Mouse (Mus musculus) midbrain, embryonic 15.5 days (tissue): Measurements from ENCODE around the gene Ush1g. TPM values are rescaled to one million over a fixed set of nuclear protein-coding genes. Genes with fewer than 3 reads are reported as not detected.
A peak's percentile ranks its signal among the peaks of the same experiment; 100 is the strongest.

Experiments
- ATAC-seq: fragments of 200-750 bp; cut with Nextera tagmentation; replicated peaks from 2 replicates; pipeline ENCODE4 v1.8.0; 2017; ENCODE audit warnings: moderate TSS enrichment
- H3K27ac ChIP-seq: fragments of 300-500 bp; sonication (generic); 2 replicates; pipeline ENCODE4 v1.5.1; 2015; ENCODE audit warnings: mild to moderate bottlenecking, inconsistent platforms
- H3K27me3 ChIP-seq: fragments of 300-500 bp; sonication (generic); replicated peaks from 2 replicates; pipeline ENCODE4 v1.6.1; 2015; ENCODE audit warnings: inconsistent platforms
- H3K36me3 ChIP-seq: fragments of 300-500 bp; sonication (generic); replicated peaks from 2 replicates; pipeline ENCODE4 v1.6.1; 2015; ENCODE audit warnings: inconsistent platforms
- H3K4me1 ChIP-seq: fragments of 300-500 bp; sonication (generic); 2 replicates; pipeline ENCODE4 v1.6.1; 2015; ENCODE audit warnings: inconsistent platforms
- H3K4me2 ChIP-seq: fragments of 300-500 bp; sonication (generic); 2 replicates; pipeline ENCODE4 v1.6.1; 2015; ENCODE audit warnings: inconsistent platforms, mild to moderate bottlenecking, moderate library complexity
- H3K4me3 ChIP-seq: fragments of 300-500 bp; sonication (generic); 2 replicates; pipeline ENCODE4 v1.5.1; 2015; ENCODE audit warnings: mild to moderate bottlenecking, inconsistent platforms
- H3K9ac ChIP-seq: fragments of 300-500 bp; sonication (generic); 2 replicates; pipeline ENCODE4 v1.6.1; 2015; ENCODE audit warnings: mild to moderate bottlenecking, inconsistent platforms
- H3K9me3 ChIP-seq: fragments of 300-500 bp; sonication (generic); 2 replicates; pipeline ENCODE4 v1.6.1; 2016; ENCODE audit warnings: inconsistent platforms
- WGBS: fragments of 180-500 bp; shearing (Covaris S2); methylation state at CpG from one replicate; pipeline ENCODE4 v1.1.7; 2015; ENCODE audit warnings: mixed read lengths; 5-methylcytosine and 5-hydroxymethylcytosine counted together
- polyA plus RNA-seq: library from polyadenylated mRNA; unstranded; fragments of >200 nt; fragmentation: Nextera tagmentation; extraction: Ambion mirVana; gene quantifications from 2 replicates; pipeline ENCODE4 v1.2.1, GENCODE M21; 2015

The Ush1g gene
- 0.09 and 0.18 TPM in 2 replicates for polyA plus RNA-seq

GRCm38 (mm10) chr11:115321906-115322693, at the start of gene Ush1g:
TSS of gene Ush1g (minus strand) at chr11:115322041.
- peaks cover 41% of the 10 kb centered on the region for H3K4me1 ChIP-seq
- peak within 1 kb of the TSS; percentile 18 for H3K4me3 ChIP-seq
- no peaks in the 10 kb centered on the region for H3K9me3 ChIP-seq
- WGBS = 4% methylated on average over 35 of the region's 35 CpGs
- no peaks in the 10 kb centered on the region for H3K36me3 ChIP-seq
- peaks cover 78% of the 10 kb centered on the region for H3K27me3 ChIP-seq
- 0 out of 2 replicates have a peak within 1 kb of the TSS, but pooled peaks have one; percentile 28 for H3K9ac ChIP-seq
- no peak within 1 kb of the TSS for H3K27ac ChIP-seq
- ATAC-seq = peak; percentile 38; the same call in 1 of the 2 replicates
- H3K4me2 ChIP-seq = peak within 1 kb of the TSS; percentile 32

- Histone ChIP-seq H3K27me3 (peaks cover 6% of the 10 kb centered on the region; the same call in 1 of the 2 replicates), H3K4me1 (peaks cover 20% of the 10 kb centered on the region), H3K9ac (no peak overlapping the region), H3K4me3 (no peak overlapping the region), H3K27ac (no peak overlapping the region), H3K9me3 (no peaks in the 10 kb centered on the region), H3K36me3 (no peaks in the 10 kb centered on the region), H3K4me2 (no peak overlapping the region)
- no peak for ATAC-seq
- WGBS = 76% methylated on average over 8 of the region's 8 CpGs
These were observed 49.5 kb upstream of the Ush1g start for GRCm38 (mm10) chr11:115371354-115371753.

- Histone ChIP-seq H3K27me3 (peaks cover 6% of the 10 kb centered on the region; the same call in 1 of the 2 replicates), H3K36me3 (no peaks in the 10 kb centered on the region), H3K27ac (no peak overlapping the region), H3K9me3 (no peaks in the 10 kb centered on the region), H3K4me1 (peaks cover 30% of the 10 kb centered on the region), H3K4me3 (no peak overlapping the region), H3K9ac (no peak overlapping the region), H3K4me2 (no peak overlapping the region)
- WGBS = 65% methylated on average over 7 of the region's 7 CpGs
- ATAC-seq = no peak
These were observed 48.5 kb upstream of the Ush1g start for GRCm38 (mm10) chr11:115370368-115370767.

GRCm38 (mm10) chr11:115367395-115367944, 45.6 kb upstream of the Ush1g start, which contains the start of gene Hid1:
TSS of gene Hid1 (minus strand) at chr11:115367756.
- Histone ChIP-seq H3K27ac (peak within 1 kb of the TSS; percentile 87), H3K4me2 (peak within 1 kb of the TSS; percentile 84), H3K4me1 (peaks cover 30% of the 10 kb centered on the region), H3K27me3 (0 out of 2 replicates have a peak, but pooled peaks cover 6% of the 10 kb centered on the region), H3K9ac (peak within 1 kb of the TSS; percentile 80), H3K9me3 (no peaks in the 10 kb centered on the region), H3K4me3 (peak within 1 kb of the TSS; percentile 63), H3K36me3 (no peaks in the 10 kb centered on the region)
- peak; percentile 77 for ATAC-seq
- WGBS = under 1% methylated on average over 39 of the region's 39 CpGs

GRCm38 (mm10) chr11:115366706-115367394, 45.0 kb upstream of the Ush1g start:
- no peaks in the 10 kb centered on the region for H3K9me3 ChIP-seq
- under 1% methylated on average over 28 of the region's 28 CpGs for WGBS
- H3K27me3 ChIP-seq = 0 out of 2 replicates have a peak, but pooled peaks cover 6% of the 10 kb centered on the region
- no peaks in the 10 kb centered on the region for H3K36me3 ChIP-seq
- peak overlapping the region; percentile 80 for H3K9ac ChIP-seq
- H3K4me3 ChIP-seq = peak overlapping the region; percentile 63
- H3K4me2 ChIP-seq = peak overlapping the region; percentile 84
- peak; percentile 76 for ATAC-seq
- H3K4me1 ChIP-seq = peaks cover 30% of the 10 kb centered on the region
- H3K27ac ChIP-seq = peak overlapping the region; percentile 87

- Histone ChIP-seq H3K9me3 (no peaks in the 10 kb centered on the region), H3K27ac (peak overlapping the region; percentile 87), H3K36me3 (no peaks in the 10 kb centered on the region; the same call in 1 of the 2 replicates), H3K4me2 (peak overlapping the region; percentile 84), H3K27me3 (0 out of 2 replicates have a peak, but pooled peaks cover 6% of the 10 kb centered on the region), H3K9ac (peak overlapping the region; percentile 7; the same call in 1 of the 2 replicates), H3K4me1 (peaks cover 30% of the 10 kb centered on the region), H3K4me3 (peak overlapping the region; percentile 63)
- 46% methylated on average over 7 of the region's 7 CpGs for WGBS
- peak; percentile 35 for ATAC-seq
These were observed 44.3 kb upstream of the Ush1g start for GRCm38 (mm10) chr11:115366039-115366705.

GRCm38 (mm10) chr11:115364136-115364535, 42.3 kb upstream of the Ush1g start:
- H3K36me3 ChIP-seq = no peaks in the 10 kb centered on the region; the same call in 1 of the 2 replicates
- H3K9me3 ChIP-seq = no peaks in the 10 kb centered on the region
- H3K4me1 ChIP-seq = peaks cover 36% of the 10 kb centered on the region
- no peak overlapping the region for H3K4me3 ChIP-seq
- no peak for ATAC-seq
- H3K4me2 ChIP-seq = no peak overlapping the region
- 87% methylated on average over 3 of the region's 3 CpGs for WGBS
- H3K27me3 ChIP-seq = no peaks in the 10 kb centered on the region
- H3K27ac ChIP-seq = no peak overlapping the region
- no peak overlapping the region for H3K9ac ChIP-seq

GRCm38 (mm10) chr11:115359726-115360125, 37.9 kb upstream of the Ush1g start:
- ATAC-seq = no peak
- peaks cover 22% of the 10 kb centered on the region for H3K4me1 ChIP-seq

GRCm38 (mm10) chr11:115359293-115359692, 37.5 kb upstream of the Ush1g start:
- Histone ChIP-seq H3K27me3 (no peaks in the 10 kb centered on the region), H3K4me1 (peaks cover 18% of the 10 kb centered on the region), H3K9me3 (no peaks in the 10 kb centered on the region), H3K36me3 (peaks cover 3% of the 10 kb centered on the region), H3K4me2 (no peak overlapping the region), H3K4me3 (no peak overlapping the region), H3K27ac (peak overlapping the region; percentile 52; the same call in 1 of the 2 replicates), H3K9ac (no peak overlapping the region)
- no peak for ATAC-seq
- WGBS = 48% methylated on average over 3 of the region's 3 CpGs

More at GRCm38 (mm10) chr11:115359726-115360125, 37.9 kb upstream of the Ush1g start:
- Histone ChIP-seq H3K9me3 (no peaks in the 10 kb centered on the region), H3K27me3 (no peaks in the 10 kb centered on the region), H3K9ac (no peak overlapping the region), H3K4me2 (no peak overlapping the region), H3K27ac (peak overlapping the region; percentile 14; the same call in 1 of the 2 replicates), H3K36me3 (peaks cover 3% of the 10 kb centered on the region), H3K4me3 (no peak overlapping the region)
- 67% methylated on average over 6 of the region's 6 CpGs for WGBS

- WGBS = 17% methylated on average over 5 of the region's 5 CpGs
- Histone ChIP-seq H3K27me3 (no peaks in the 10 kb centered on the region), H3K36me3 (peaks cover 4% of the 10 kb centered on the region), H3K9ac (0 out of 2 replicates have a peak overlapping the region, but pooled peaks have one; percentile 18), H3K27ac (peak overlapping the region; percentile 52), H3K4me3 (no peak overlapping the region), H3K9me3 (no peaks in the 10 kb centered on the region), H3K4me2 (no peak overlapping the region), H3K4me1 (peaks cover 13% of the 10 kb centered on the region)
- peak; percentile 59; the same call in 1 of the 2 replicates for ATAC-seq
These were observed 36.6 kb upstream of the Ush1g start for GRCm38 (mm10) chr11:115358468-115358867.

GRCm38 (mm10) chr11:115354183-115354582, 32.3 kb upstream of the Ush1g start:
- peaks cover 23% of the 10 kb centered on the region for H3K36me3 ChIP-seq
- peak; percentile 38; the same call in 1 of the 2 replicates for ATAC-seq
- 9% methylated on average over 8 of the region's 8 CpGs for WGBS

More at GRCm38 (mm10) chr11:115354183-115354582, 32.3 kb upstream of the Ush1g start:
- Histone ChIP-seq H3K9ac (no peak overlapping the region), H3K27ac (no peak overlapping the region), H3K27me3 (no peaks in the 10 kb centered on the region), H3K4me3 (no peak overlapping the region), H3K4me1 (peaks cover 7% of the 10 kb centered on the region), H3K4me2 (no peak overlapping the region), H3K9me3 (no peaks in the 10 kb centered on the region)
